Mouse (Mus musculus) cerebellum, adult (tissue): ENCODE data around the gene Gdpd2.

Source experiments
- ATAC-seq: cut with Nextera tagmentation; 2 replicates; pipeline ENCODE4 v1.9.2; 2017; ENCODE audit warnings: mild to moderate bottlenecking, moderate library complexity, mixed read lengths; ENCODE audit not compliant: insufficient number of reproducible peaks, low FRiP score, low TSS enrichment

The Gdpd2 gene

GRCm38 (mm10) chrX:100729665-100730188 lies at the start of gene Gdpd2:
Gene Gdpd2 (plus strand): TSS chrX:100729873.
- peak; percentile 95 for ATAC-seq

GRCm38 (mm10) chrX:100686527-100686926 lies 43.1 kb upstream of the Gdpd2 start:
- ATAC-seq = no peak

GRCm38 (mm10) chrX:100687360-100688032 lies 42.2 kb upstream of the Gdpd2 start:
- no peak for ATAC-seq

- no peak for ATAC-seq
These were observed 41.7 kb upstream of the Gdpd2 start for GRCm38 (mm10) chrX:100688033-100688370.

- no peak for ATAC-seq
These were observed 32.9 kb upstream of the Gdpd2 start for GRCm38 (mm10) chrX:100696776-100697175.

GRCm38 (mm10) chrX:100708032-100708431 lies 21.6 kb upstream of the Gdpd2 start:
- no peak for ATAC-seq

GRCm38 (mm10) chrX:100716173-100716572 lies 13.5 kb upstream of the Gdpd2 start:
- no peak for ATAC-seq

GRCm38 (mm10) chrX:100728947-100729346 lies 726 bp upstream of the Gdpd2 start:
- no peak for ATAC-seq

GRCm38 (mm10) chrX:100730266-100730665 lies 593 bp downstream of the Gdpd2 start:
- no peak for ATAC-seq

- no peak for ATAC-seq
These were observed 4.7 kb downstream of the Gdpd2 start for GRCm38 (mm10) chrX:100734359-100734758.

GRCm38 (mm10) chrX:100738918-100739317 lies 9.2 kb downstream of the Gdpd2 start:
- ATAC-seq = peak; percentile 93

- 0 out of 2 replicates have a peak, but pooled peaks have one; percentile 65 for ATAC-seq
These were observed 9.8 kb downstream of the Gdpd2 start for GRCm38 (mm10) chrX:100739443-100739842.

GRCm38 (mm10) chrX:100740785-100741184 lies 11.1 kb downstream of the Gdpd2 start:
- no peak for ATAC-seq

- ATAC-seq = peak; percentile 68; the same call in 1 of the 2 replicates
These were observed 12.3 kb downstream of the Gdpd2 start for GRCm38 (mm10) chrX:100741940-100742339.

GRCm38 (mm10) chrX:100765855-100766254 lies 36.2 kb downstream of the Gdpd2 start:
- no peak for ATAC-seq

- ATAC-seq = peak; percentile 92
These were observed 37.7 kb downstream of the Gdpd2 start, which contains the start of gene Dlg3 for GRCm38 (mm10) chrX:100767181-100767884. Gene Dlg3 (plus strand): TSS chrX:100767722.

- ATAC-seq = peak; percentile 22
These were observed 38.4 kb downstream of the Gdpd2 start for GRCm38 (mm10) chrX:100767885-100768626.

GRCm38 (mm10) chrX:100769281-100769680 lies 39.6 kb downstream of the Gdpd2 start:
- no peak for ATAC-seq

- ATAC-seq = no peak
These were observed 44.7 kb downstream of the Gdpd2 start for GRCm38 (mm10) chrX:100774341-100774811.

- ATAC-seq = no peak
These were observed 45.7 kb downstream of the Gdpd2 start for GRCm38 (mm10) chrX:100775405-100775804.

- peak; percentile 68 for ATAC-seq
These were observed 46.8 kb downstream of the Gdpd2 start for GRCm38 (mm10) chrX:100776494-100776893.
